Mouse (Mus musculus) MEL (cell line): ENCODE measurements at regions not wholly inside any gene's neighbourhood (a gene's known extent, or its start where the extent isn't known, plus 50 kb on each side); places are given as distances from the start of the nearest gene placed in this dataset.

Experiments
- CTCF ChIP-seq, 3 experiments: IDR thresholded peaks in 2 of 3; conservative IDR thresholded peaks in 1 of 3; 2 replicates each; pipeline ENCODE4 v1.5.1; 2011 to 2012; ENCODE audit warnings: low read length in 3 of 3, low read depth in 2 of 3, mild to moderate bottlenecking in 2 of 3, improper control_type of control experiment in 1 of 3, inconsistent platforms in 1 of 3, mixed read lengths in 1 of 3, moderate library complexity in 1 of 3; ENCODE audit not compliant: control insufficient read depth in 1 of 3, insufficient read depth in 1 of 3, poor library complexity in 1 of 3, severe bottlenecking in 1 of 3
- EP300 ChIP-seq, 2 experiments: IDR thresholded peaks; 2 replicates each; pipeline ENCODE4 v1.6.1; 2011; ENCODE audit warnings: improper control_type of control experiment in 2 of 2, low read length in 2 of 2, low read depth in 1 of 2, mild to moderate bottlenecking in 1 of 2
- MAX ChIP-seq: IDR thresholded peaks from 2 replicates; pipeline ENCODE4 v1.6.1; 2011; ENCODE audit warnings: low read length, improper control_type of control experiment
- MXI1 ChIP-seq: IDR thresholded peaks from 2 replicates; pipeline ENCODE4 v1.6.1; 2011; ENCODE audit warnings: mild to moderate bottlenecking, low read depth, low read length, improper control_type of control experiment
- MYB ChIP-seq: IDR thresholded peaks from 2 replicates; pipeline ENCODE4 v1.6.1; 2011; ENCODE audit warnings: mild to moderate bottlenecking, low read depth, low read length, improper control_type of control experiment
- POLR2A ChIP-seq, 2 experiments: IDR thresholded peaks; 2 replicates each; pipeline ENCODE4 v1.6.1; 2011 to 2012; ENCODE audit warnings: low read length in 2 of 2, mild to moderate bottlenecking in 2 of 2, control low read depth in 1 of 2, improper control_type of control experiment in 1 of 2, low read depth in 1 of 2, moderate library complexity in 1 of 2; ENCODE audit not compliant: control insufficient read depth in 1 of 2, insufficient read depth in 1 of 2, poor library complexity in 1 of 2
- POLR2AphosphoS2 ChIP-seq: IDR thresholded peaks from 2 replicates; pipeline ENCODE4 v1.6.1; 2011; ENCODE audit warnings: low read length, improper control_type of control experiment
- SMC3 ChIP-seq: IDR thresholded peaks from 2 replicates; pipeline ENCODE4 v1.6.1; 2011; ENCODE audit warnings: low read depth, low read length, improper control_type of control experiment
- TBP ChIP-seq: IDR thresholded peaks from 2 replicates; pipeline ENCODE4 v1.8.0; 2011; ENCODE audit warnings: low read depth, low read length, improper control_type of control experiment
- TCF12 ChIP-seq: IDR thresholded peaks from 2 replicates; pipeline ENCODE4 v1.6.1; 2014; ENCODE audit warnings: low read depth, mild to moderate bottlenecking, inconsistent platforms, low read length, improper control_type of control experiment, moderate library complexity
- USF1 ChIP-seq: IDR thresholded peaks from 2 replicates; pipeline ENCODE4 v1.6.1; 2014; ENCODE audit warnings: low read depth, mild to moderate bottlenecking, inconsistent platforms, low read length, improper control_type of control experiment, moderate library complexity
- ZKSCAN1 ChIP-seq: IDR thresholded peaks from 2 replicates; pipeline ENCODE4 v1.6.1; 2012; ENCODE audit warnings: low read depth, mild to moderate bottlenecking, inconsistent platforms, low read length, improper control_type of control experiment, moderate library complexity

- TF ChIP-seq CTCF (IDR thresholded peaks at IDR 0.05 in 2 of 3, conservative IDR thresholded peaks at IDR 0.05 in 1 of 3; ENCODE audit: control insufficient read depth in 1 of 3, insufficient read depth in 1 of 3, low read depth in 2 of 3, low read length in 3 of 3, poor library complexity in 1 of 3, severe bottlenecking in 1 of 3) (no peak), EP300 (IDR thresholded peaks at IDR 0.05; ENCODE audit: low read depth in 1 of 2, low read length in 2 of 2) (no peak), MAX (no peak), USF1 (no peak), POLR2AphosphoS2 (no peak), ZKSCAN1 (no peak), TBP (no peak), MXI1 (no peak), SMC3 (no peak), MYB (no peak), TCF12 (no peak), POLR2A (IDR thresholded peaks at IDR 0.05; ENCODE audit: control insufficient read depth in 1 of 2, insufficient read depth in 1 of 2, low read depth in 1 of 2, low read length in 2 of 2, poor library complexity in 1 of 2) (no peak)
Observed at GRCm38 (mm10) chr11:79877184-79877745, 84.9 kb downstream of the Utp6 start.
